Mouse (Mus musculus): ENCODE data around the gene Hist1h3c.
"Not testable (repeated sequence)": the region's sequence is repeated elsewhere in the genome, so short reads cannot be mapped to it uniquely, and the experiment has no call there.

Gene Hist1h3c

DNA sequence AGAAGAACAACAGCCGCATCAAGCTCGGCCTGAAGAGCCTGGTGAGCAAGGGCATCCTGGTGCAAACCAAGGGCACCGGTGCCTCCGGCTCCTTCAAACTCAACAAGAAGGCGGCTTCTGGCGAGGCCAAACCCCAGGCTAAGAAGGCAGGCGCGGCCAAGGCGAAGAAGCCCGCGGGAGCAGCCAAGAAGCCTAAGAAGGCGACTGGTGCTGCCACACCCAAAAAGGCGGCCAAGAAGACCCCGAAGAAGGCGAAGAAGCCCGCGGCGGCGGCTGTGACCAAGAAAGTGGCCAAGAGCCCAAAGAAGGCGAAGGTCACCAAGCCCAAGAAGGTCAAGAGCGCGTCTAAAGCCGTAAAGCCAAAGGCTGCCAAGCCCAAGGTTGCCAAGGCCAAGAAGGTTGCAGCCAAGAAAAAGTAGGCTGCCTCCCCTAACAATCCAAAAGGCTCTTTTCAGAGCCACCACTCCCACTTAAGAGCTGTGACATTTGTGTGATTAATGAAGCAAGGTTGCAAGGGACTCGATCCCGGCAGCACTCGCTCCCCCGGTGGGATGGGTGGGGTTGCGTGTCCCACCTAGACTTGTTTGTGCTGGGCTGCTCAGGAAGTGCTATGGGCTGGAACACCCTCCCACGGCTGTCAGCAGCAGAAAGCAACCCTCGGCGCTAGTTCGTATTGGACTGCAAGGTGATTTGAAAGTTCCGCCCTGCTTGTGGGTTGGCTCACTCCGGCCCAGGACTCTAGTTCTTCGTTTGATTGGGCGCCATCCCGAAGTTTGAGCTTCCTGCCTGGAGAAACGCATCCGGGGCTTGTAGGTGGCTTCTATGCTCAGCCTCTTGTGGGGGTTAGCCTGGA is 6.1 kb downstream of the Hist1h3c start:
- peak; percentile 97 for DNase-seq

DNA sequence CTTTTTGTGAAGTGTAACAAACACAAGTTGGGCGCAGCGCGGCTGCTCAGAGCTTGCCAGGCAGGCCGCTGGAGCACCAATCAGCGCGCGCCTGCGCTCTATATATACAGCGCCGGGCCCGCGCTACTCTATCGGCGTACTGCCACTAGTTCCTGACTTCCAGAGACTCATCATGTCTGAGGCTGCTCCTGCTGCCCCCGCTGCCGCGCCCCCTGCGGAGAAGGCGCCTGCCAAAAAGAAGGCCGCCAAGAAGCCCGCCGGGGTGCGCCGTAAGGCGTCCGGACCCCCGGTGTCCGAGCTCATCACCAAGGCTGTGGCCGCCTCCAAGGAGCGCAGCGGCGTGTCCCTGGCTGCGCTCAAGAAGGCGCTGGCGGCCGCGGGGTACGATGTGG is 6.7 kb downstream of the Hist1h3c start, which contains the start of gene Hist1h1c:
Hist1h1c (plus strand) TSS at position 132 of the 392 bp plus-strand sequence.
- peak; percentile 91 for DNase-seq

DNA sequence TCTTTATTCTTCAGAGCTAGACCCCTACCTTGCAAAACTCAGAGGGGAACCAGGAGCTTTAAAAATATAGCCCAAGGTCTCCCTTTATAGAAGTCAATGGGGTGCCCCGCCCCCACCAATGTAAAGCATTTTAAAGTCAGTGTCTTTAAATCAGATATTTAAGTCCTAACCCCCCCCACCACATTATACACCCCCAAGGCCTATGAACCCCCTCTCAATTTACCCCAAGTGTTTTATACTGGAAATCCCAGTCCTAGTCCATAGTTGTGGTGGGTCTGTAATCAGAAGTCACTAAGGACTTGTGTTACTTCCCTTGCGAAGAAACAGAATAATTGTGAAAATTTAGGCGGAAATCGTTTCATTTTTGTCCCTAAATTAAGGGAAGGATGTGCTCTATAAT is 7.4 kb downstream of the Hist1h3c start:
- no peak for DNase-seq

DNA sequence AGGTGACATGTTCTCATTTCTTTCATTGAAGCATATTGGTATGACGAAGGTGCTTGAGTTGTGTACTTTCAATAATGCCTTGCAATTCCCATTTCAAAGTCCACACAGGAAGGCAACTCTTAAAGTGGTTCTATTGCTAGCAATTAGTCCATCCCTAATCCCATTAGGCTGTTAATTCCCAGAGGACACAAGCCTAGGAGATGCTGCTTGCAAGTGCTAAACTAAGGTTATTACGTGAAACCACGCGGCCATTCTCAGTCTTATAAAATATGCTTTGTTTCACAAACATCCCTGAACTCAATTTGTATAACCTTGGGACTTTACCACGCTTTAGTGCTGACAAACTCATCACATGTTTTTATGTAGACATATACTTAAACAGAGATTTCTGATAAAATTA is 8.3 kb downstream of the Hist1h3c start:
- DNase-seq, result no peak

DNA sequence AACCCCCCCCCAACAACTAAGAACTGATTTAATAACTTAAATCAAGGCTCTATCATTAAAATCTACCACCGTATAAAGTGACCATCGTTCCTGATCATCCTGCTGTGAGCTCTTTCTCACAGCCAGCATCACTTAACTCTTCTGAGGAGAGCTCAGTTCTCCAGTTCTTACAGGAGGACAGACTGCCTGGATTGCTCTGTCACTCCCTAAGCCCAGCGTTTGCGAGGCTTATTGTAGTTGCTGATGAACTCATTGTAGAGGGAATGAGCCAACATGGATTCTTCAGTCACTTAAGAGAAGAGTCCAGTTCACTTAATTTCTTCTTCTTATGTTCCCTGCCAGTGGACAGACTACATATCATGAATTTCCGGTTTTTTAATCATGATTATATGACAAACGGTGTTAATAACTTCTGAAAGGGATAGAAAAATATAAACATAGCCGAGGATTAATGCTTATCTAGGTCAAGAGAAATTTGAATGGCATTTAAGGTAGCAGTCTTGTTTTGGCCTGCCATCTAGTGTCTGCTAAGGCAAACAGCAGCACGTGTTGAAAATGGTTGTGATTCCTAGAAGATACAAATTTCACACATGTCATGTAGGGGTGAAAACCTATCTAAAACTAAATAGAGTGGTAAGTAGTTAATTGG is 13.1 kb downstream of the Hist1h3c start:
- peak; percentile 33 for DNase-seq

DNA sequence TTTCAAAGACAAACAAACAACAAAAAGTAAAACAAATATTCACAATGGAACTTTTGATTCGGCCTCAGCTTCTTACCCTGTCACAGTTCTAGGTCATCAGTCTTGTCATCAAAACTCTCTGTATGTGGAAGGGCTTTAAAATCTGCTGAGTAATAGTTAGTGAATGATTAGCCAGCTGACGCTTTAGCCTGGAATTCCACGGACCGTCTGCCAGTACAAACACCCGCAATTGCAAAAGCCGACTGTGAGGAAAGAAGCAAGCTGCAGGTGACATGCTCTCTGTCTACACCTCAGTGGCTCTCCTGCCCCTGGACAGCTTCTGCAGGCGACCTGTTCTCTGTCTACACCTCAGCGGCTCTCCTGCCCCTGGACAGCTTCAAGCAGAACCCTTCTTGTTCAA is 14.9 kb downstream of the Hist1h3c start:
- no peak for DNase-seq

DNA sequence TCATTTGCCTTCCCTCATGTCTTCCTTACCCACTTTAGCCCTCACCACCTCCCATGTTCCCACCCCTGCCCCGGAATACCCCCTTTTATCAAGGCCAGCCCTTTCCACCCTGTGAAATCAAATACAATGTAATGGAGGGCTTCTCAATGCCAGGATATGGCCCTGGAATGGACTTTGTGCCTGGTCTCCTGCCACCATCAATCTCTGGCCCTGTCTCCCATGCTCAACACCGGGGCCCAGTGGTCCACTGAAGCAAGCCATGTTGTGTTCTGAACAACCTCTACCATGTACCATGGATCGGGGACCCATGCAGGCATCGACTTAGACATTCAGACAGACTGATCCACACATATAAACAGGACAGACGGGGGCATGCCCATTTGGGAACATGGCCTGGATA is 15.7 kb downstream of the Hist1h3c start:
- DNase-seq, result no peak

DNA sequence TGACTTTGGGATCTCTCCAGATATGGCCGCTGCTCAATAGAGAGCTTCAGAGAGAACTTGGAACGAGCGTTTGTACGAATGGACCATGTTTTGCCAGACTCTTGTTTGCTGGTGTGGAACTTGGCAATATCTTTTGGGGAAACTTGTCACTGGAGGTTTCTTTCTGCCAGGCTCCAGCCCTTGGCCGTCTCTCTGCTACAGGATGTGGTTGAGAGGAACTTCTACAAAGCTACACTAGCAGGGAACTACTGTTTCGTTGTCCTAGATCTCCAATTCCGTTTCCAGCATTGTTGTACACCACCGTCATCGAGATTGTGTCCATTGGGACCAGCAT is 16.2 kb downstream of the Hist1h3c start:
- no peak for DNase-seq

DNA sequence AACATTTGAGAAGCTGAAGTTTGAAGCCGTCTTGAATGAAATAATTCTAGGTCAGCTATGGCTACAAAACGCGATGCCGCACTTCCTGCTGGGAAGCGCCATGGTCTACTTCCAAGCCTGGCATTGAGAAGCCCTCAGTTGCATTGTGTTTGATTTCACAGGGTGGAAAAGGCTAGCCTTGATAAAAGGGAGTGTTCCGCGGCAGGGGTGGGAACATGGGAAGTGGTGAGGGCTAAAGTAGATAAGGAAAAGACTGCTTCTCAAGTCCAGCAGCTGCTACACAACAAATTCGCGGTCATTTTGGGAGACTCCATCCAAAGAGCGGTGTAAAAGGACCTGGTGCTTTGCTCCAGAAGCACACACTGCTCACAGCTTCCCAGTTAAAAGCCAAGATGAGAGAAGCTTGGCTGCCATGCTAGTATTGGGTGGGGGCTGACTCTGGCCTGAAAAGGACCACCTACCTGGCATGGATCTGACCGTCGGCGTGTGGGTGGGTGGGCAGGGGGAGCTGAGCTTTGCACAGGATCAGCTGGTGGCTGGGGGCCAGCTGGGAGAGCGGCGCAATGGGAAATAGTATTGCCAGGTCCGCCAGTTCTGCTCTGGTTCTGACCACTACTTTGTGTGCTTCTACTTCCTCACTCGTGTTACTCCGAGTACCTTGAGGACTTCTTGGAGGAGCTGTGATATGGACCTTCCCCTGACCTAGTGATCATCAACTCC is 16.8 kb downstream of the Hist1h3c start:
- DNase-seq, result no peak

DNA sequence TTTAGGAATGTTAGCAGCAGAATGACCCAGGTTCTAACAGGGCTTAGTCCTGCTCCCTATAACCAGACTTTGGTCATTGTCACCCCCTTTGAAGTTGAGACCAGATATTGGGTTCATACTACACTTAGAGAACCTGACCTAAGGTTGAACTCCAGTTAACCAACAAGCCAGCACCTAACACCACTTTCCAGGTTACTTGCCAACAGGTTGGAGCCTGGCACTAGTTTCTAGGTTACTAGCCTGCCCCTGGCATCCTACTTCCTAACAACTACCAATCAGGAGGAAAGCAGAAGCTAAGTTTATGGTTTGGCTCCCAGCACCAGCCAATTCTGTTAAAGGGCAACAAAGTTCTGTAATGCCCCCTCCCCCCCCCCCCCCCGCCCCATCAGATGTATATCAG is 20.2 kb downstream of the Hist1h3c start:
- DNase-seq, result no peak

DNA sequence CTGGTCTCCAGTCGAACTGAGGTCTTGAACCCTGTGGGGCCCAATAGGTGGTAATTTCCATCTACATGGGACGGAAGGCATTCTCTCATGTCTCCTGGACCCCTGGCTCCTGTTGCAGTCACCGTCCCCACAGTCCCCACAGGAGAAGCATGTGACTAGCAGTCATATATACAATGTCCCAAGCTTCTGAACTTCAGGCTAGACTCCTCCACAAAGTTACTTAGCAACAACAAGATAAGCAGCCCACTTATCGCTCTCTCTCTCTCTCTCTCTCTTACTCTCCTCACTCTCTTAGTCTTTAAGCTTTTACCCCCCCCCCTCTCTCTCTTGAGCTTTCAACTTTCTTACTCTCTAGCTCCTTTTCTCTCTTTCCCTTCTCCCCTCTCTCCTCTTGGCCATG is 21.2 kb downstream of the Hist1h3c start:
- no peak for DNase-seq

DNA sequence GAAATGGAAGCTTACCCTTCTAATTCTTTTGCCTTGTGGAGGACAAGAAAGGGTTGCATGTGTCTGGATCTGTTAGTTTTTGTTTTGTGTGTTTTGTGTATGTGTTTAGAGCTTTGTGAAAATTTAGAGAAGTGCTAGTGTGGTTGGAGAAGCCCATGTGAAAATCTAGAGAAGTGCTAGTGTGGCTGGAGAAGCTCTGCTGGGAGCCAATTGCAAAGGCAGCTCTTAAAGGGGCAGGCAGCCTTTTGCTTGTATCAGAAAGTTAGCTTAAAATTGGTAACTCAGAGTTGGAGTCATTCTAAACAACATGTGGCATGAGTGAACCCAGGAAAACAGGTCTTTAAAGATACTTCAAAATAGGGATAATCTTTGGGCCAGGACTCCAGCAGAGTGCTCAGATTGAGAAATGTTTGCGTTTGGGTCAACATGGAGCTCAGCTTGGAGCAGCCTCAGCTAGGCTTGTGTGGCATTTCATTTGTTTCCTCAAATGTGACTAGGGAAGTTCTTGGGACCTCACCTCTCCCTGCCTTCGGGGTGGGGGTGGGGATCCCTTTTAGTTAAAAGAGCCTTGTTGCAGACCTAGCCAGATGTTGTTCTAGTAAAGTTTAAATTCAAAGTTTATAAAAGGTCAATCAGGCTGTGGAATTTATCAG is 27.7 kb downstream of the Hist1h3c start:
- not testable (repeated sequence) for DNase-seq

DNA sequence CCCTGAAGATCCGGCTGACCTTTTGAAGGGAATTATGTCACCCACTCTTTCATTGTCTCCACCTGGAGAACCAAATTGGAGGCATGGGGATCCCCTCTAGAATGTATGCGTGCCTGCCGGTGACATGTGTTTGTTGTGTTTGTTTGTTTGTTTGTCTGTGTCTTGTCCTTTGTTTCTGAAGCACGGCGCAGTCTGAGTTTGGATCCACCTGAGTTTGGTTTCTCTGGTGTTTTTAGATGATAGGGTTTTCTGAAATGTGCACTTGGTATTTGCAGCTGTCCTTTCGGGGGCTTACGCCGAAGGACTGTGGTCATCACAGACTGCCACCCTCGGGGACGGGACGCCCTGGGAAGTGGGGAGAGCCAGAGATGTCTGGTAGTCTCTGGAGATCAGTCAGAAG is 28.2 kb downstream of the Hist1h3c start:
- DNase-seq, result no peak

DNA sequence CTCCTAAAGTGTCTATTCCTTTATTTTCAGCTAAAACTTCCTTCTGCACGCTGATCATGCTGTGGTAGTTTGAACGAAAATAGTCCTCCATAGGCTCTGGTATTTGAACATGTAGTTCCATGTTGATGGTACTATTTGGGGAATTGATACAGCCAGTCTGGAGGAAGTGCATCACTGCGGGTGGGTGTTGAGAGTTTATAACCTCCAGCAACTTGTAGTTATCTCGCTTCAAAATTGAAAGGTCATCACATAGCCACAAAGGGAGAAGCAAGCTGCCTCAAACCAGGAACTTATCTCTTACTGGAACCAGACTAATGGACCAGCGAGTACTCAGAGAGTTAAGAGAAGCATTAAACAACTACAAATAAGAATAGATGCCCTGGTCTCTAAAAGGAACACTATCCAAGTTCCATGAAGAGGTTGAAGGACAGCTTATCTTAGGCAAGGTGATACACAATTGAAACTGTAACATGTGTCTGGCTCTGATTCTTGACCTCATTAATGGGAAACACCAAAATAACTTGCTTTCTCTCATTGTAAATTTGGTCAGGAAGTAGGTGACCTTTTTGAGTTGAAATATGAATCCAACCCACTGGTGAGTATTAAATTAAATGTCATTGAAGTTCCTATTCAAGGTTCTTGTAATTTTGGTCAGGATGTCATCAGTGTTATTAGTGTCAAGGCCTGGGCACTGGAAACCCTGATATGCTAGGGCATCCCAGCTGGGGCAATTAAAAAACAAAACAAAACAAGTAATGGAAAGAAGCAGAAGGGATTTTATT is 28.9 kb downstream of the Hist1h3c start:
- DNase-seq, result no peak

DNA sequence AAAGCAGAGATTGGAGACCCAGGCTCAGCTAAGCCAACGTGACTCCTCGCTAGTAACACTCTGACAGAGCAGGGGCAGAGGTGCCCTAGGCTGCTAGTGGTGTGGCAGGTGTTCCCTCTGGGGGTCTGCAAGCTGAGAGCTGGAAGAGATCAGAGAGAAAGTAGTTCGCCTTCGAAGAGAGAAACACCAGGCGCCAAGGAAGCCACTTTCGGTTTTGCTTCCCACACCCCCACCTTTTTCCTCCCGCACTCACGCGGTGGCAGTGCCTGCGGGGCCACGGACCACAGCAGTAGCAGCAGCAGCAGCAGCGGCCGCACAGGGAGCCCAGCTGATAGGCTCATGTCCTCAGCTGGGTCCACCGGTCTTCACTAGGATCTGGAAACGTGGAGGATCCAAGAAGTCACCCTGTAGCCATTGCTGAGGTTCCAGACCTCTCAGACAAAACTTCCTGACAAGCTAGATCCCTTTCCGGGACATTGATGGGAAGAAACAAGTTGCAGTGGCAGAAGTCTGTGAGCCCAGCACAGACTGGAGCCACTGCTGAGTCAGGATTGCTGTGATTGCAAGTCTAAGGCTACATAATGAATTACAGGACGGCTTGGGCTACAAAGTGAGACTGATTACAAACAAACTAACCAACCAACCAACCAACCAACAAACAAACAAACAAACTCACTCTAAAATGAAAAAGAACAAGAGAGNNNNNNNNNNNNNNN is 34.9 kb downstream of the Hist1h3c start, which contains the start of gene Hfe:
Hfe (minus strand) TSS at position 481 of the 716 bp plus-strand sequence.
- peak; percentile 39 for DNase-seq

DNA sequence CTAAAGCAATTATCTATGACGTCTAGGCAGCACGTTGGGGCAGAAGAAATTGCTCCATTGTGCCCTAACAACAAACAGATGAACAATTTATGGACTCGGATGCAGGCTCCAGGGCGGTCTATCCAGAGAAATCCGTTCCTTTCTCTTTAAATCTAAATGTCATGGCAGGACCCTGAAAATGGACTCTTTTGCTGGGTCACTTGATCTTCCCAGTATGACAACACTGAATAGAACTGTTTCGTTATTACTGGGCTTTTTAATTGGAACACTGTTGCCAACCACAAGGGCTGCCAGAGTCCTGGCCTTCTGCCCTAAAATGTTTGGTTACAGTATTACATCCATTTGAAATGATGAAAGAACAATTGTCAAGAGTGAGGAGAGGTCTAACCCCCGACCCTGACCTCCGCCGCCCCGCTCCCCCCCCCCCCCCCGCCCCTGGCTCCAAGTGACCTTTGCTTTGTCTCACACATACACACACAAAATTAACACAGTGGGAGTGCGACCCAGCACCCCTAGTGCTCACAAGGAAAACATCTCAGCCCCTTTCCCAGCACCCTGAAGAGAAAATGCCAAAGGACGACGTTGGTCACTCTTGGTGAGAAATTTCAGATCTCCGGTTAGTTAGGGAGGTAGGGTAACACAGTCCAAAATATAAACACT is 35.6 kb downstream of the Hist1h3c start:
- no peak for DNase-seq

DNA sequence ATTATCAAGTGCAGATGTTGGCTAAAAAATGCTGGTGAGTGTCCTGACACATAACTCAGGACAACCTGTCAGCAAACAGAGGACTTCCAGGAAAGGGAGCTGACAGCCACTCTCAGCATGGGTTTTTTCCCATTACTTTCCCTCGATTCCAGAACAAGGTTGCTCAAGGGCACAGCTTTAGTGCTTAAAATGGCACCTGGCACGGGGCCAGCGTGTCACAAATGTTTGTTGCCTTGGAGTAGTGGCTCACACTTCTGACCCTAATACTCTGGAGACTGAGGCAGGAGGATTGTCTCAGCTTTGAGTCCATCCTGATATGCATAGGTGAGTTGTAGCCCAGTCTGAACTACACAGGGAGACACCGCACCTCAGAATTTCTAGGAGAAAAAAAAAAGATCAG is 36.7 kb downstream of the Hist1h3c start:
- no peak for DNase-seq

DNA sequence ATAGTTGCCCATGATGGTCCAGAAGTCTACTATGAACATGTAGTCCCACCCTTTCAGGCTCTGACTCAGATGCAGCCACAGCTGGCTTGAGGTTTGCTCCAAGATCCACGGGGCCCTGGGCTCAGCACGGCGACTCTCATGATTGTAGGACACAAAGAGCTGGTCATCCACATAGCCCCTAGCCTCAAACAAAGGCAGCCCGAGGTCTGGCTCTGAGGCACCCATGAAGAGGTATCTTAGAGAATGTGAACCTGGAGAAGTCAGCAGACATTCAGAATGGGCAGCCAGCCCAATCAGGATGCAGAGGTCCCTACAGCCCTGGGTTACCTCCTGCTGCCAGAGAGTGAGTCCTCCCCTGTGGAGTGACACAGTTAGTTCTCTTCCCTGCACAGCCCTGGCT is 37.4 kb downstream of the Hist1h3c start:
- no peak for DNase-seq

DNA sequence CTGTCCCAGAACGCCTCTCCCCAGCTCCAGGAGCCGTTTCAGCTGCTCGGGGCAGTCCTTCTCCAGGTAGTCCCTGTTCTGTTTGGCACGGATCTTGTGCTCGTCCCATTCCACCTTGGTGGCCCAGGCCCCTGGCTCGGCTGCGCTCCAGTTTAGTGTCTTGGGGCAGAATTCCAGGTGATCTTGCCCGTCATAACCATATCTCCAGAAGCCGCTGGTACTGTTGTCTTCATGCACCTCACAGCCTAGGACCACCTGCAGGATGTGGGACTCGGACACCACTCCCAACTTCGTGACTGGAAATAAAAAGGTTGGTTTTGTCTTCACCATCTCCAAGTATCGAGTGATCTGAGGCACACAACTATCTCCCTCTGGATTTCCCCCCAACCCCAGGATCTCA is 38.6 kb downstream of the Hist1h3c start:
- no peak for DNase-seq

DNA sequence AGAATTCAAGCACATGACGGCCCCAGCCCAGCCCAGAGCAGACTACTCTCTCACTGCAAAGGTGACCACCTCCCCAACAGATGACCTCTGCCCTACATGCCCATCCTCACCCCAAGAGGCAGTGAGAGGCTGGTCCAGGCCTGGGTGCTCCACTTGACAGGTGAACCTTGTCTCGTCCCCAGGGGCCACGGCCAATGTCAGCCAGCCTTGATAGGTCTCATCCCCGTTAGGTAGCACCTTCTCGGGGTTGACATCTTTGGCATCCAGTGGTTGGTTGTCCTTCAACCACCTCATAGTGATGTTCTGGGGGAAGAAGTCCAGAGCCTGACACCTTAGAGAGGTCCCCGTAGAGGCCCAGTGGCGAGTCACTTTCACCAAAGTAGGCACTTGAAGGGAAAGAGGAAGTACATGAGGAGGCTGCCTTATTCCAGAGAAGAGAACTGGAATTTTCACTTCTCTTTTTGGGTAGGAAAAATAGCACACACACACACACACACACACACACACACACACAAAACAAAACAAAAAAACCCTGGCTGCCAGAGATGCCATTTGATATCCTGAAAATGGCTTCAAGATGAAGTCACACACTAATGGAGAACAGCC is 39.5 kb downstream of the Hist1h3c start:
- DNase-seq, result no peak

DNA sequence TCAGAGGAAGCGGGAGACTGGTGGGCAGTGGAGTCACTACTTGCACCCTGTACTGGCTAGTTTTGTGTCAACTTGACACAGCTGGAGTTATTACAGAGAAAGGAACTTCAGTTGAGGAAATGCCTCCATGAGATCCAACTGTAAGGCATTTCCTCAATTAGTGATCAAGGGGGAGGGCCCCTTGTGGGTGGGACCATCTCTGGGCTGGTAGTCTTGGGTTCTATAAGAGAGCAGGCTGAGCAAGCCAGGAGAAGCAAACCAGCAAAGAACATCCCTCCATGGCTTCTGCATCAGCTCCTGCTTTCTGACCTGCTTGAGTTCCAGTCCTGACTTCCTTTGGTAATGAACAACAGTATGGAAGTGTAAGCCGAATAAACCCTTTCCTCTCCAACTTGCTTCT is 42.6 kb downstream of the Hist1h3c start:
- DNase-seq, result not testable (repeated sequence)

Measured in right cerebral cortex, adult 18-20 months (tissue).